Mouse (Mus musculus): ENCODE measurements around the gene Gm47959. TPM values are rescaled to one million over a fixed set of nuclear protein-coding genes. Genes with fewer than 3 reads are reported as not detected.

Gm47959 gene
- polyA plus RNA-seq, 1 experiment from 2014 or later, result not detected

DNA sequence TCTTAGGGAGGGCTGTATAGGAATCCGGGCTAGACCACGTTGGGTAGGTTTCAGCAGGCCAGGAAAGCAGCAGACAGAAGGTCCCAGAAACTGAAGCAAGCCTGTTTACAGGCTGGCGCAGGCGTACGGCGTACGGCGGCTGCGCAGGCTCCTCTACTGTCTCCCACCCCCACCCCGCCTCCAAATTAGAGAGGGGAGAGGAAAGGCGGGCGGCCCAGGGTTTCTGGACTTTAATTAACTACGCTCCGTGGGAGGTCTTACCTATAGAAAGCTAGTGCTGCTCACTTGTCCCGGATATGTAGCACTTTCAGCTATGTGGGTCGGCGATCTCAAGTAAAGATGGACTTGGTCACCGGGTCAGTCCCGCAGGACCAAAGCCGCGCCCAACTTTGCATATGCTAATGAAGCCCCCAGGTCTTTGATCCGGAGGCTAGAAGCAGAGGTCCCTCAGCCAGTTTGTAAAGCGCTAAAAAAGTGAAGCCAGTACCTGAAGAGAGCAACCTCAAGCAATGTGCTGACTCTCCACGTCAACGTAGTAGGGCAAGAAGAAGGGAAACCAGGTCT is 37.8 kb downstream of the Gm47959 start, which contains the start of gene Slc19a3:
Gene Slc19a3 (minus strand): TSS at position 340 of the 564 bp plus-strand sequence.
- Histone ChIP-seq H3K9me3 (no peaks in the 10 kb centered on the region), H3K27ac (no peak within 1 kb of the TSS), H3K4me1 (0 out of 2 replicates have a peak, but pooled peaks cover 6% of the 10 kb centered on the region), H3K27me3 (replicated peaks) (no peaks in the 10 kb centered on the region), H3K9ac (peak within 1 kb of the TSS; percentile 41), H3K4me2 (peak within 1 kb of the TSS; percentile 54), H3K4me3 (peak within 1 kb of the TSS; percentile 44), H3K36me3 (replicated peaks) (no peaks in the 10 kb centered on the region)
- peak; percentile 96 for ATAC-seq (replicated peaks)
- under 1% methylated on average over 25 of the region's 25 CpGs for WGBS

DNA sequence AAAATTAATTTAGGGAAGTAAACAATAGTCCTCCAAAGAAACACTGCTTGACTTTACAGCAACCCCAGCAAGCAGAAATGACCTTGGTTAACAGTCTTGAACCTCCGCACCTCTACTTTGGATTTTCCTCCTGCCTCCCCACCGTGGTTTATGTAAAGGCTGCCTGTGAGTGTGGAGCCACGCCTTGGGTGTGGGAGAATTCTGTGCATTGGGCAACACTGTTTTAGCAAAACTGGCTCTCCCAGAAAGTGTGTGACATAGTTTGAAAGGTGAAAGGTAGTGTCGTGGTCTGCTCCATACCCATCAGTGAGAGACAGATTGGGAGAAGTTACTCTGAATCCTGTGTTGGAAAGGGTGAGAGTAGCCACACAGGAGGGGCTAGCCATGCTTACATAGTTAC is 38.7 kb downstream of the Gm47959 start:
- Histone ChIP-seq H3K4me1 (0 out of 2 replicates have a peak, but pooled peaks cover 6% of the 10 kb centered on the region), H3K9me3 (no peaks in the 10 kb centered on the region)
- no peak for ATAC-seq (replicated peaks)

DNA sequence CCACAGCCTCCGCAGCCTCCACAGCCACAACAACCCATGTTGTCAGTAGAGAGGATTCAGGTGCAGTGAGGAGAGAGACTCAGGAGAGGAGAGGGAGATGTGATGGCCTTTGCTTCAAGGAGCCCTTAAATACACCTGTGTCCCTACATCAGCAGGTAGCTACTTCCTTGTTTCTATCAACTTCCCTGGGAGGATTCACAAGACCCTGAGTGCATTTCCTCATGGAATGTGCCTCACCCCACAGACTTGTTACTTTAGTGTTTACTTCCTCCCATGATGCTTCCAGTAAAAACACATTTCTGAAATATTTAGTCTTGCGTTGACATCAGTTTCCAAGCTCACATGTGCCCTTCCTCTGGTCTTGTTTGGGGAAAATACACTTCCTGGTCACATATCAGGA is 42.0 kb downstream of the Gm47959 start, which contains the start of gene Krtap28-10:
Gene Krtap28-10 (minus strand): TSS at position 101 of the 400 bp plus-strand sequence.
- Histone ChIP-seq H3K4me1 (0 out of 2 replicates have a peak, but pooled peaks cover 6% of the 10 kb centered on the region), H3K4me2 (no peak within 1 kb of the TSS), H3K36me3 (replicated peaks) (no peaks in the 10 kb centered on the region), H3K4me3 (no peak within 1 kb of the TSS), H3K27me3 (replicated peaks) (no peaks in the 10 kb centered on the region), H3K9me3 (no peaks in the 10 kb centered on the region), H3K27ac (no peak within 1 kb of the TSS), H3K9ac (no peak within 1 kb of the TSS)
- 98% methylated on average over 2 of the region's 2 CpGs for WGBS
- no peak for ATAC-seq (replicated peaks)

More for the DNA sequence above, 38.7 kb downstream of the Gm47959 start:
- no peaks in the 10 kb centered on the region for H3K27me3 ChIP-seq (replicated peaks)
- no peak overlapping the region for H3K4me2 ChIP-seq
- H3K9ac ChIP-seq, result no peak overlapping the region
- no peaks in the 10 kb centered on the region for H3K36me3 ChIP-seq (replicated peaks)
- 83% methylated on average over 4 of the region's 4 CpGs for WGBS
- no peak overlapping the region for H3K27ac ChIP-seq
- no peak overlapping the region for H3K4me3 ChIP-seq

DNA sequence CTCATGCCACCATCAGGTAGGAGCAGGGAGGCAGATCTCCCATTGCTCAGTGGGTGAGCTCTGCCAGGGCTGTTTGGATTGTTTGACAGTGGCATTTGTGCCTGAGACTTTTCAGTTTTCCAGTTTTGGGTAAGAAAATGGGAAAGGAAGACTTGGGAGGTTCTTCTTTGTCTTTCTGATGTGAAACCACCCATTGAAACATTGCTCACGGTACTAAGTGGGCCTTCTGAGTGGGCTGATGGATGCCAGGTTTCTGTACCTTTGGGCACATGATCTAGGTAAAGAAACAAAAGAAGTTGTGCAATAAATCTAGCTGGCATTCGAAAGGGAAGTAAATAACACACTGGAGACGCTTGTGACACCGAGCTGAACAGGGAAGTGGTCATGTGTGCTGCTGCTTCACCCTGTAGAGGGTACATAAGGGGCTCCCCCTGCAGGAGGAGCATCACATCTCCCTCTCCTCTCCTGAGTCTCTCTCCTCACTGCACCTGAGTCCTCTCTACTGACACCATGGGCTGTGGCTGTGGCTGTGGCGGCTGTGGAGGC is 44.6 kb downstream of the Gm47959 start, which contains the start of gene Gm47969:
Gene Gm47969 (plus strand): TSS at position 51 of the 546 bp plus-strand sequence.
- WGBS, result 85% methylated on average over 5 of the region's 5 CpGs
- no peaks in the 10 kb centered on the region for H3K4me1 ChIP-seq
- no peaks in the 10 kb centered on the region for H3K36me3 ChIP-seq (replicated peaks)
- no peak within 1 kb of the TSS for H3K4me2 ChIP-seq
- no peak for ATAC-seq (replicated peaks)
- no peak within 1 kb of the TSS for H3K9ac ChIP-seq
- no peak within 1 kb of the TSS for H3K4me3 ChIP-seq
- H3K27me3 ChIP-seq (replicated peaks), result no peaks in the 10 kb centered on the region
- H3K9me3 ChIP-seq, result no peaks in the 10 kb centered on the region
- H3K27ac ChIP-seq, result no peak within 1 kb of the TSS

Other genes with a start within 250 kb of the Gm47959 start
- 0.27 TPM in 1 of 2 replicates, not detected in the other for gene Tm4sf20, start 232.1 kb upstream of the Gm47959 start, polyA plus RNA-seq (2015; fragmentation: Nextera tagmentation; extraction: Ambion mirVana)
- not detected in 2 replicates for gene Gm47791, start 229.3 kb upstream of the Gm47959 start, polyA plus RNA-seq (2015; fragmentation: Nextera tagmentation; extraction: Ambion mirVana)
- gene Agfg1, start 161.1 kb upstream of the Gm47959 start, polyA plus RNA-seq (2015; fragmentation: Nextera tagmentation; extraction: Ambion mirVana), result 25.2 and 28.3 TPM in 2 replicates
- gene A030005L19Rik, start 87.2 kb upstream of the Gm47959 start, polyA plus RNA-seq (2015; fragmentation: Nextera tagmentation; extraction: Ambion mirVana), result 0.43 TPM in 1 of 2 replicates, not detected in the other
- not detected in 2 replicates for gene A030014E15Rik, start 75.6 kb upstream of the Gm47959 start, polyA plus RNA-seq (2015; fragmentation: Nextera tagmentation; extraction: Ambion mirVana)
- gene Gm6217, start 69.1 kb upstream of the Gm47959 start, polyA plus RNA-seq (2015; fragmentation: Nextera tagmentation; extraction: Ambion mirVana), result not detected in 2 replicates
- gene A030003K21Rik, start 57.2 kb upstream of the Gm47959 start, polyA plus RNA-seq (2015; fragmentation: Nextera tagmentation; extraction: Ambion mirVana), result not detected in 2 replicates
- gene Gm7544, start 44.5 kb upstream of the Gm47959 start, polyA plus RNA-seq (2015; fragmentation: Nextera tagmentation; extraction: Ambion mirVana), result not detected in 2 replicates
- not detected in 2 replicates for gene Gm47955, start 40.3 kb upstream of the Gm47959 start, polyA plus RNA-seq (2015; fragmentation: Nextera tagmentation; extraction: Ambion mirVana)
- 0.87 and 0.94 TPM in 2 replicates for gene Slc19a3, start 37.9 kb downstream of the Gm47959 start, polyA plus RNA-seq (2015; fragmentation: Nextera tagmentation; extraction: Ambion mirVana)
- not detected in 2 replicates for gene Krtap28-10, start 41.9 kb downstream of the Gm47959 start, polyA plus RNA-seq (2015; fragmentation: Nextera tagmentation; extraction: Ambion mirVana)
- not detected in 2 replicates for gene Gm47969, start 44.4 kb downstream of the Gm47959 start, polyA plus RNA-seq (2015; fragmentation: Nextera tagmentation; extraction: Ambion mirVana)
- gene A030005K14Rik, start 58.8 kb downstream of the Gm47959 start, polyA plus RNA-seq (2015; fragmentation: Nextera tagmentation; extraction: Ambion mirVana), result not detected in 2 replicates
- gene Krtap28-13, start 60.4 kb downstream of the Gm47959 start, polyA plus RNA-seq (2015; fragmentation: Nextera tagmentation; extraction: Ambion mirVana), result not detected in 2 replicates
- gene Ccl20, start 116.2 kb downstream of the Gm47959 start, polyA plus RNA-seq (2015; fragmentation: Nextera tagmentation; extraction: Ambion mirVana), result not detected in 2 replicates
- gene Daw1, start 159.2 kb downstream of the Gm47959 start, polyA plus RNA-seq (2015; fragmentation: Nextera tagmentation; extraction: Ambion mirVana), result 1.2 and 1.9 TPM in 2 replicates